Mouse (Mus musculus) retina, adult 2 months (tissue): ENCODE measurements around the gene C130074G19Rik.

Experiments used
- DNase-seq: peaks from one replicate; pipeline ENCODE4 v3.0.0-alpha.2; 2012; ENCODE audit warnings: low read depth, low spot score

The C130074G19Rik gene

DNA sequence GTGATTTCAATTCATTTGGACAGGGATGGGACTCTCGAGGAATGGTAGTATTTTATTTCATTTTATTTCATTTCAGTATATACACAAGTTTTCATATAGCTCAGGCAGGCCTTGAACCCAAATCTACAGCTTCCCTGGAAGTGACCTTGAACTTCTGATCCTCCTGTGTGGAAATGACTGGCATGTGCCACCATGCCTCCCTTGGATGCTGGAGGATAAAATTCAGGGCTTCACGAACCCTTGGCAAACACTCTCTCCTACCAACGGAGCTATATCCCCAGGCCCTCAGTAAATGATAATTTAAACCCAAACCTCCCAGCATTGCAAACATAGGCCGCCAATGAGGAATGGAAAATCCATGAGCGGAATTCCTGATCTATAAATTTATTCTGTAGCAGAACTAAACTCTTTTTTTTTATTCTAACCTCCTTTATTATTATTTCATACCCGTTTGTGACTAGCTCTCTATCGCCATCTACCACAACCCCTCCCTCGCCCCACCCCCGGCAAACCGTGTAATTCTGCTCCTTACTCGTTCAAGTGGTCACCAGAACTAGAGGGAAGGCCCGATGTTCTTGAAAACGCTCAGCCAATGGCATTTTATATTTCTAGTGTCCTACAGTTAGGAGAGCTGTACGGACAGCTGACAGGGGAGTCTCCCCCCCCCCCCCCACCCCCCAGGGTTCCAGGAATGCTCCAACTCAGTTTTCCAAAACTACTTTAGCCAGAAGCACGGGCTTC lies 38.5 kb downstream of the C130074G19Rik start:
- no peak for DNase-seq

- no peak for DNase-seq
Observed at GRCm38 (mm10) chr1:184837649-184838048, 45.4 kb downstream of the C130074G19Rik start.

- no peak for DNase-seq
Observed at GRCm38 (mm10) chr1:184836350-184836749, 46.7 kb downstream of the C130074G19Rik start.

DNA sequence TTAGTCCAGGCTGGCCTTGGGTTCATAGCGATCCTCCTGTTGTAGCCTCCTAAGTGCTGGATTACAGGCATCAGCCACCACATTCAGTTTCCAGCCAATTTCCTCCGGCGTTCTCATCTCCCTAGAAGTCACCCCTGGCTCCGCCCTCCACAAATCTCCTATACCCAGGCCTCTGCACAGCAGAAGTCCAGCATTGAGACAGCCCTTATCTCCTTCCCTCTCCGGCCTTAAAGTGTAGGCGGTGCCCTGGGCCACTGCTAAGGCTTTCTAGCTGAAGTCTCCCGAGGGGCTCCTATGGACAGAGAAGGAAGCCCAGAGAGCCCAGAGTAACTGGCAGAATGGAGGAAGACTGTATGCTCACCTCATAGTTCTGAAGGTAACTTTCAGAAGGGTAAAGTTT lies 49.5 kb downstream of the C130074G19Rik start:
- DNase-seq, result no peak

GRCm38 (mm10) chr1:184832211-184832610 lies 50.8 kb downstream of the C130074G19Rik start:
- DNase-seq, result no peak

DNA sequence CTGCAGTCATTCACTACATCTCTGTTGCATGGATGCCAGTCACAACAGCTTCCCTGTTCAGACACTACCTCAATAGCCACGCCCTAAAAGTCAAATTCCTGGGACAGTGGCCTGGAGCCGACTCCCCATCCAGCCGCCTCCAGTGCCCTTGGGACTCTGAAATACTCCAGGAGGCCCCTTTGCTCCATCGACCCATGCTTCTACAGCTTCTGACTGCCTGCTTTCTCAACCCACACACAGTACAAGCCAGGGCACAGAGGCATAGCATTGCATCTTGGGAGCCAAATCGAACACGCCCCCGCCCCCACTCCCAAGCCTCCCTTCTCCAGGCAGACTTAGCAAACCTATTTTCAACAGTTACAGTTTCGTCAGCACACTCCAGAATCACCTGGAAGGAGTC lies 53.1 kb downstream of the C130074G19Rik start:
- DNase-seq, result no peak

DNA sequence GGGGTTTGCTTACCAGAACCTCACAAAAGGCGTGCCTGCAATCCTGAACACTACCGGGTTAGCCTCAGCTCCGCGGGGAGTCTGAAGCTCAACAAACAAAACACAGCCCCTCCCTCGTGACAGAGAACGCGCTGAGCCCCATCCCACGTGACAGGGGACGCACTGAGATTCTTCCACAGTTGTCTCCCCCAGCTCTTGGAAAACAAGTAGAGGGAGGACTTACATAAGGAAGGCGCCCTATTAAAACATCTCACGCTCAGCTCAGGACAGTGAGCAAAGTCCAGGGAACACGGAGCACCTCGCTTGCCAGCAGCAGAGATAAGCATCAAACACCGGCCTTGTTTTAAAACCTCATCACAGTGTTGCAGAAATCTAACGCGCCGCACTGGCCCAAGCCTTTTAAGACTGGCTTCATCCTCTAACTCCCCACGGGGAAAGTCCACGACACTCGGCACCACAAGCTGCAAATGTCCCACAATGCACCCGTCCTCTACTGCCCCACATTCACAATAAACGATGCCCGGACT lies 55.8 kb downstream of the C130074G19Rik start:
- DNase-seq, result no peak

DNA sequence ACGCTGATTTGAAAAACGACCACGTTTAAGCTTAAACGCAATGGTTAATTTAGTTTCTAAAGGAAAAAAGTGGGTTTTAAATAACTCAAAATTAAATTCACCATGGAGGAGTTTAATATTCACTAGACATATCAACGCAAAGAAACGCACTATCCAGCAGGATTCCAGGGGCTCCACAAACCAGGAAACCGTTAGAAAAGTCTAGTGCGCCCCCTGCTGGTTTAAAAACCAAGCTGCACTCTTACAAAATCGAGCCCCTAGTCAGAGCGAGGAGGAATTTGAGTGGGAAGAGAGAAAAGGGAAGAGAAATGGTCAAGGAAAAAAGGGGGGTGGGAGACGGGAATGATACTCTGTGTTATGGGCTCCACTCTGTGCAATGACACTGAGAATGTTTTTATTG lies 57.9 kb downstream of the C130074G19Rik start:
- DNase-seq, result no peak

DNA sequence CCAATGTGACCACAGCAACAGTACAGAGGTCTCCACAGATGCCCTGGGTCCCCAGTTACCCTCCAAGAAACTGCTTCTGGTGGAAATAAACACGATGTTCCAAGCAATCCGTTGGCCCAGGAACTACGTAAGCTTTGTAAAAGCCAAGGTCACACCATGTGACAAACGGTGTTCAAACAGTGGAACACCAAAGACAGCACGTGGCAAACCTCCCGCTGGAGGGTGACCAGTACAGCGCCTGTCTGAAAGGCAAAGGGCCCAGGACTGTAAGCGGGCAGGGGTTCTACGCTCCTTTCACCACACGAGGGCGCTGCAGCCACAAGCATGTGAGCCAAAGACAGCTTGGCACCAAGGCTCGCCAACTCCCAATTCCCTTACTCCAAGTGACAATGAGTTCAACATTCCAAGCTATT lies 58.6 kb downstream of the C130074G19Rik start:
- peak; percentile 56 for DNase-seq

DNA sequence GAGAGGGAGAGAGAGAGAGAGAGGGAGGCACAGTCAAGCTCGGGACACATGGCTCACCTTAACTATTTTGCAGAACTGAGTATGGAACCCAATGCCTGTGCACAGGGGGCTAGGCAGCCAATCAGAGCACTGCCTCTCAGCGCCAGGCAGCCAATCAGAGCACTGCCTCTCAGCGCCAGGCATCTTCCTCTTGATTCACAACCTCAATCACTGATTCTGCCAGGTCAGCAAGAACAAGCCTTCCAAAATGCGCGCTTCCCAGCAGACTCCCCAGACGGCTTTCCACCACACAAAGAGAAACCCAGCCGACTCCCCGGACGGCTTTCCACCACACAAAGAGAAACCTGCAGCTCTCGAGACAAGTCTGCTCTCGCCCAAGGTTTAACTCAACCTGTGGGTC lies 60.3 kb downstream of the C130074G19Rik start:
- no peak for DNase-seq
